Mouse (Mus musculus) kidney, postnatal 36 days (tissue): ENCODE measurements around the gene Mta1.

Source experiments
- DNase-seq, 2 experiments: peaks; one replicate each; pipeline ENCODE4 v3.0.0; 2021 to 2022; ENCODE audit warnings: mixed read lengths in 2 of 2

Gene Mta1

DNA sequence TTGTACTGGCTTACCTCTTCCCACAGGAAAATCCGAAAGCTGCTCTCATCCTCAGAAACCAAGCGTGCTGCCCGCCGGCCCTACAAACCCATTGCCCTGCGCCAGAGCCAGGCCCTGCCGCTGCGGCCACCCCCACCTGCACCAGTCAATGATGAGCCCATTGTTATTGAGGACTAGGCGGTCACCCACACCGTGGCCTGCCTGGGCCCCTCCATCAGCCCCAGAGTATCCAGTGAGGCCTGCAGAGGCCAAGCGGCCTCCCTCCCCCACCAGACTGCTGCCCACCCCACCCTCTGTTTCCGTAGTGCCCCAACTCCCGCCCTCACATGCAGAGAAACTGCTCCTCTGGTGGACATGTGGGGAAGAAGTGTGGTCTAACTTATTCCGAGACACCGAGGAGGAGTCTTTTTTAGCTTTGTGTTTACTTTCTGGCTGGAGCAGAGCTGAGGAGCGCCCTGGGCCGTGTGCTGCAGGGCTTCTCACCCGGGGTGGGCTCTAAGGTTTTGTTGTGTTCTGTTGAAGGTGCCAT, 38.5 kb downstream of the Mta1 start:
- no peak for DNase-seq

DNA sequence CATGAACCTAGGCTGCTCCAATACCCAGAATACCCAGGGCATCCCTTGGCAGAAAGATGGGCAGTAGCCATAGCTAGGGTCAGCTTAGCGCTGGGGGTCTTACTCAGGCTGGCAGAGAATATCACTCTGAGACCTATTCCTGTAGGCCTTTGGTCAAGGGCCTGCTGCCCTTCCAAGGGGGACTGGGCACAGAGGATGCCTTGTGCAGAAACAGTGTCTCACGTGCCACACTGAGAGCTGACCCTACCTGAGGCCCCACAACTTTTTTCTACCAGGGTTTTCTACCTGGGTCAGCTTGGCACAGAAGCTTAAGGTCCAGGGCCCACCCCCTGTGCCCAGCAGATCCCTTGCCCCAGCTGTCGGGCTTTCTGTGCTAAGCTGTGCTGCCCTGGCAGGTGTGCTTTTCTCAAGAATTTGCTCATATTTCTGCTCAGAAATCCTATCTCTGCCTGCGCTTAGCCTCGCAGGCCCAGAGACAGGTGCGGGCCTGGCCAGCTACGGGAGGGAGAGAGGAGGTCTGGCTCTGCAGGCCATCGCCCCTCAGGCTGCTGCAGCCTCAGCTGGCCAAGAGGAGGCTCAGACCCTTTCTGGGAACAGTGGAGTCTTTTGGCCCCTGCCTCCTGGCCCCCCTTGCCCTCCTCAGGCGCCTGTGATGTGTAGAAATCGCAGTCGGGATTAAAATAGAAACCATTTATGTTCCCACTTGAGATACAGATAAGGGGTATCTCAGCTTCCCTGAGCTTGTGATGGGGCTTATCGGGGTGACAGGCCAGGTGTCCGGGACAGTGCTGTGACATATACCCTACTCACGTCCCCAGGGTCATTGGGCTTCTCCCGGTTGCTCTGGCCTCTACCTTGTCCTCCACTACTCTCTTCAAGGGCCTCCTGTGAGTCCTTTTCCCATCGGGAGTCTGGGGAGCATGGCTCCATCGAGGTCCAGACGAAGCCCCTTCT, 39.5 kb downstream of the Mta1 start:
- no peak for DNase-seq

DNA sequence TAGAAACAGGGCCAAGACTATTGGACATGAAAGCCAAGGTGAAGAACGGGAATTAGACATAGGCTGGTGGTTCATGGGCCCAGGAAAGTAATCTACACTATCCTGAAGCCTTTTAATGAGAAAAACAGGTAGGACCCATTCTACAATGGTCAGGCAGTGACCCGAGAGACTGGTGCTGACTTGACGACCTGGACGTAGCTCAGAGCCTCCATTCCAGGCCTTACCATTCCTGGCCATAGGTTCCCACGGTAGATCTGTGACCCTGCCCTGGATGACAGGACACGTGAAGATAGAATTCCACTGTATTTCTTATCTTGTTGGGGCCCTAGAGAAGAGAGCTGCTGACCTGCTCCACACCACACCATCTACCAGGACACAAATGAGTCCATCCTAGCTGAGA, 40.2 kb downstream of the Mta1 start:
- DNase-seq: no peak

DNA sequence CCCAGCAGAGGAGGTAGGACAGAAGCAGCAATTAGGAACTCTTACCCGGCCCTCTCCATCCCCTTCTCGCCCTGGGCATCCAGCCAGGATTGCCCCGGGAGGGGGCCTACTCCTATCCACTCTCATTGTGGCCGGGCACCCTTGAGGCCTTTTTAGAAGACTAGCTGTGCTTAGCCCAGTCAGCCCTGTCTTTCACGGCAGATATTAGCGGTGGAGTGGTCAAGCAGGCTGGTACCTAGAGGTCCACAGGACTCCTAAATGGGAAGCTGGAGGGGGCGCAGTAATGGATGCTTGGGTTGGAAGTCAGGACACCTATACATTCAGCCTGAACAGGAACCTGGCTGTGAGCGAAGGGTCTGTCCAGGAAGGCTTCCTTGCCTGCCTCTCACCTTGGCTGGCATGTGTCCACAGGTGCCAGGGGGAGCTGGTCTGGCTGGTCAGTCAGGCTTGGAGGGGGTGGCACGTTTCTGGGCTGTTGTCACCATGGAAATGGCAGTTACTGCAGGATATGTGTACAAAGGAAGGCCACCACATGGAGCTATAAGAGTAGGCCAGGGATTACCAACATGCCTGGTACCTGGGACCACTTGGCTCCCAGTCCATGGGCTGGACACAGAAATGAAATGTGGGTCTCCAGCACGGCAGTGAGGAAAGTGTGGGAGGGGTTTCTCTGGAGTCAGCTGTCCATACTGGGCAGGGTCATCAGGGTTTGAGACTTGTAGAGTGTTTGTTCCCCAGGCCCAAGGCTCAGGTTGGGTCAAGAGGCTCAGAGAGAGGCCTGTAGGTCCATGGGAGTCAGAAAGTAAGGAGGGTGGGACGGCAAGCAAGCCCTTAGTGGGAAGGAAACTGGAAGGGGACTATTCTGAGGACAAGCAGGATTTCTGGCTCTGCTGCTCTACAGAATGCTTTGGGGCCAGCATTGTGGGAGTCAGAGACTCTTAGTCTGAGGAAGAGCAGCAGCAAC, 41.1 kb downstream of the Mta1 start:
- peak; percentile 58 to 66 for DNase-seq

DNA sequence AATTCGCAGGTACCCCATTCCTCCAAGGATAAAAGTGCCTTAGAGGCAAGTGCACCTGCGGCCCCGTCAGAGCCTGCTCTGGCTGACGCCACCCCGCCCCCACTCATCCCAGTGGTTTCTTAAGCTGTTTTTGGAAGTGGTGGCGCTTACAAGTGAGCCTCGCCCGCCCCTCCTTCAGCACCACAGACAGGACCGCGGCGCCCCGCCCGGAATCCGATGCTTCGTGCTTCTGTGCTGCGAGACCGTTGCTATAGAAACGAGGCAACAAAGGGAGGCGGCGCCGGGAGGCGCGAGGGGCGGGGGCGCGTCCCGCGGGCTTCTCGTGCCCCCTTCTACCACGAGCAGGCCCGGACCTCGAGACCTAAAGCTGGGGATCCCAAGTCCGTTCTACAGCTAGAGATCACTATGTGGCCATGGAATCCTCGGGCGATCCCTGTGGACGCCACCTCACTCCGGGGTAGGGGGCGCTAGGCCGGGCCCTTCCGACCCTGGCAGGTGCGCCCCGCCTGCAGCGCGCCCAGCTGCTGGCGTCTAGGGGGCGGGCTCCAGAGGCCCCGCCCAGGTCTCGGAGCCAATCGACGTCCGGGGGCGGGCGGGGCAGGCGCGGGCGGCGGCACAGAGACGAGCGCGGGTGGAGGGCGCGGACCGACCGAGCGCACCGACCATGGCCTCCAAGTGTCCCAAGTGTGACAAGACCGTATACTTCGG, 42.0 kb downstream of the Mta1 start, which contains the start of gene Crip2:
Gene Crip2 (plus strand): TSS at position 329 of the 708 bp plus-strand sequence.
- peak; percentile 91 to 93 for DNase-seq

DNA sequence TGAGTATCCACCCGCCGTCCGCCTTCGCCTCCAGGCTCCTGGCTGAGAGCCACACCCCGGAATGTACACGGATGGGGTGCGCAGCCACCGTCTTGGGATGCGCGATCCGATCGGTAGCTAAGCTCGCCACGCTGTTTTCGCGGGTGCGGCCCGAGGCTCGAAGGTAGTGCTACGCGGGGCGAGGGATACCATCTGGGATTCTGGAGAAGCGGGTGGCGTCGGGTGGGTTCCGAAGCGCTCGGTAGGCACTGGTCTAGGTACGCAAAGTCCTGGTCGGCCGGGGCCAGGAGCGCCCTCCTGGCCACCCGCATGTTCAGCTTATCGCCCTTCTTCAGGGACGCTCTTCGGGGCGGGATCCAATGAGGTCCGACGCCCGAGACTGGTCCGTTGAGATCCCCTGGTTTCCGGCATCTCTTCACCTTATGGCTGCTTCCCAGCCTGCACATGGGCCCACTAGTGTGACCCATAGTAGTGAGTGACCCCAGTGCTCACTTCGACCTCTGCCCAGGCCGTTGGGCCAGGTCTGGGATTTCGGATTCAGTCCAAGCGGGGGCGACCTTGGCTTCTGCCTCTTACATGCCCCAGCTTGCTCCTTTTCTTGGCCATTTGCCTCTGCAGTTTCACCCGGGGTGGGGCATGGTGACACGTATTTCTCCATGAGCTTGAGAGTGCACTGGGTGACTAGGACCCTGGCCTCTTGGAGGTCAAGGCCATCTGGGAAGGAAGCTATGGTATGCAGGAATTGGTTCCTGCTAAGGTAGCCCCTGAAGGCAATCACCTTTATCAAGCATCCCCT, 42.7 kb downstream of the Mta1 start:
- DNase-seq: peak; percentile 46 to 61

DNA sequence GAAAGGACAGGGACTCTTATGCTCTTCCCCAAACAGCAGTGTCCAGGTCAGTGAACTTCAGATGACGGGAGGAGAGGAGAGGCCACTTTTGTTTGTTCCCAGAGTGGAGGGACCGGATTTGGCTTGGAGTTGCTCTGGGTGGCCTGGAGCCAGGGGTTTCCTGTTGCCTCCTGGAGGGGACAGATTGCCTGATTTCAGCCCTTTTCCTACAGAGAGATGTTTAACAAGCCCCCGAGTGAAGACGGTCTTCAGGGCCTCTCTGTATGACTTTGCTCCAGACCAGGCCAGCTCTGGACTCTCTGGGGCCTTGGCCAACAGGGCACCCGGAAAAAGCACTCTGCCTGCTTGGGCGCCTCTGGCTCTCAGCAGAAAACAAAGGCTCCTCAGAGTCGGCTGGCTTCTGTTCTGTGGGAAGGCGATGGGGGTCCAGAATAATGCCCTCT, 43.5 kb downstream of the Mta1 start:
- DNase-seq: peak; percentile 74 to 80

DNA sequence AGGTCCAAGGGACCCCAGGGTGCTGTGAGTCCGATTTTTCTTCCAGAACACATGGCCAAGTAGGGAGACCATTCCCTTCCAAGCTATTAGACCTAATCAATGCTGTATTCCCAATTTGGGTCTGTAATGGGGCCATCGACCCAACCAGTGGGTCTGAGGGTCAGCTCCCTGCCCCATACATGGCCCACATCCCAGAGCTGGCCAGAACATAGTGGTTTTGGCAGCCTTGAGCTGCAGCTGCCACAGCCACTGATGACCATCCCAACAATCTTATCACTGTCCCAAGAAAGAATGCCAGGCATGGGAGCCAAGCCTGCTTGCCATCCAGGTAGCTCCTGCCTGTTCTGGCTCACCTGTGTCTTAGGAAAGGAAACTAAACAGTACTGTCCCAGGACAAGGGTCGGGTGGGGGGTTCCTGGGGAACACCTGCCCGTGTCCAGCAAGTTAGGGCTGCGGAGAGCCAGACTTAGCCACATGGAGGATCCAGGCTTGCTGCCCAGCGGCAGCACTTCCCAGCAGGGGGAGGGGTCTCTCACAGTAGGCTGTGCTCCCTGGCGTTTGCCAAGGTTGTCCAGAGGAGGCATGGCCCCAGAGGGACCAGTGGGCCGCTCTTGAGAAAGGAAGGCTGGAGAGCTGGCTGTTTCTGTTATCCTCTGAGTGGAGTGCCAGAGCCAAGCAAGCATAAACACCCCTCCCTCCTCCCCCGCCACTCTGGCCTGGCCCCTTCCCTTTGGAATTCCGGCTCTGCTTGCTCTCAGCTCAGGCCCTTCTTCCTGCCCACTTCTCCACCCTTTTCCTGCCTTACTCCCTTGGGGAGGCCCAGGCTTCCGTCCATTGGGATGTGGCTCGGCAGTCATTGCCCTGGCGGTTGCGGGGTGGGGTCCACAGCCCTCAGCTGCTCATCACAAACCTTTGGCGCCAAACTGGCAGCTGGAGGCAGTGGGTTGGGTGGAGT, 44.2 kb downstream of the Mta1 start:
- peak; percentile 86 to 90 for DNase-seq

DNA sequence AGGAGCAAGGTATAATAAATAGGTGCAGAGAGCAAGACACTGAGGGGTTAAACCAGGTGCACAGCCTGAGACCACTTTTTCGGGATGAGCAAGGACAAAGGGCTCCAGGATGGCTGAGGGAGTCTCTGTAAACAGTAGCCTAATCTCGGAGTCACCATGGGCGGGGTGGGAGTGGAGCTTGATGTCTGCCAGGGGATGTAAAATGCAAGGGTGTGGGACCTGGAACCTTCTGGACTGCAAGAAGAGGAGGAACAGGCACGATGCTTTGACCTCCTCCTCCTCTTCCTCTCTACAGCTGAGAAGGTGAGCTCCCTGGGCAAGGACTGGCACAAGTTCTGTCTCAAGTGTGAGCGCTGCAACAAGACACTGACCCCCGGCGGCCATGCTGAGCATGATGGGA, 45.1 kb downstream of the Mta1 start:
- peak; percentile 25 to 34 for DNase-seq

DNA sequence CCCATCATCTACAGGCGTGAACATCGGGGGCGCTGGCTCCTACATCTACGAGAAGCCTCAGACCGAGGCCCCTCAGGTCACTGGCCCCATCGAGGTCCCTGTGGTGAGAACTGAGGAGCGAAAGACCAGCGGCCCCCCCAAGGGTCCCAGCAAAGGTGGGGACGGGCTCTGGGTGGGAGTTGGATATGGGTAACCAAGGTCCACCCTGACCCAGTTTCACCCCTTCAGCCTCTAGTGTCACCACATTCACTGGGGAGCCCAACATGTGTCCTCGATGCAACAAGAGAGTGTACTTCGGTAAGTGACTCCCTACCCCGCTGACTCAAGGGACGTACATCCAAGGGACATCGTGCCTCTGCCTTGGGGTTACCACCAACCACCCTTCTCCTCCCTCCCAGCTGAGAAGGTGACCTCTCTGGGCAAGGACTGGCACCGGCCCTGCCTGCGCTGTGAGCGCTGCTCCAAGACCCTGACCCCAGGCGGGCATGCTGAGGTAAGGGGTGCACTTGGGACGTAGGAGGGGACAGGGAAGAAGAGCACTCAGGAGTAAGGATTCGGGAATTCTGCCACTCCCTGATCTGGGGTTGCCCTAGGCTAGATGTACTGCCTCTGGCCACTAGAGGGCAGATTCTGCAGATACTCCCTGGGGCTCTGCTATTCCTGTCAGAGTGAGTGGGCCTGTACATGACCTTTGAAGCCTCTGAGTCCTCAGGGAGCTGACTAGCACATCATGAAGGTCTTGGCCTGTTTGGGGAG, 46.1 kb downstream of the Mta1 start:
- peak; percentile 54 to 72 for DNase-seq

DNA sequence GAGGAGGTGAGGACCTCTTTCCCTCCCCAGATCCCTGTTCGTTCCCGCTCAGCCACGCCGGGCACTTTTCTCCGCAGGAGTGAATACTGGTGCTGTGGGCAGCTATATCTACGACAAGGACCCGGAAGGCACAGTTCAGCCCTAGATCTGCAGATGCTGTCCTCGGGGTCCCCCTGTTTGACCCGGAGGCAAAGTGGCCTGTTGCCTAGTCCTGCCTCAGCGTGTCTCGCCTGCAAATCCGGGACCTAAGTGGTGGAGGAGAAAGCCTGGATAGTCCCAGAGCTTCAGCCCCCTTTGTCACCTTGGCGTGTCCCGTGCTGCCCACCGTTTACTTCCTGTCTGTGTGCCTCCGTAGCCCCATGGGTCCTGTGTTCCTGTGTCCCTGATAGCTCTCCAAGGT, 46.8 kb downstream of the Mta1 start:
- DNase-seq: no peak

DNA sequence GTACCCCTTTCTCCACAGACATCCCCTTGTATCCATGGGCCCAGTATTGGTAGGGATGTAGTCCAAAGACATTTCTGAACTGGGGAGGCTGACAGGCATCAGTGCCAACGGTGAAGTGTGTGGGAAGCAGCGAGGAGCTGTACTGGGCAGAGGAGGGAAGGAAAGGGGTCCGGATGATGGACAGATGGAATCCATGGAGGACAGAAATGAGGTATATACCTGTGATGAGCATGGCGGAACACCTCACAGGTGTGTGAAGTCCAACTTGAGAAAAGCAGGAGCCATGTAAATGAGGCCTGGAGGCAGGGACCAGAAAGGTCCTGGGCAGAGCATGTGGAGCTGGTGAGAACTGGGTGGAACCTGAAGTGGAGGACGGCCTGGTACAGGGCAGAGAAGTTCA, 47.5 kb downstream of the Mta1 start:
- no peak for DNase-seq

DNA sequence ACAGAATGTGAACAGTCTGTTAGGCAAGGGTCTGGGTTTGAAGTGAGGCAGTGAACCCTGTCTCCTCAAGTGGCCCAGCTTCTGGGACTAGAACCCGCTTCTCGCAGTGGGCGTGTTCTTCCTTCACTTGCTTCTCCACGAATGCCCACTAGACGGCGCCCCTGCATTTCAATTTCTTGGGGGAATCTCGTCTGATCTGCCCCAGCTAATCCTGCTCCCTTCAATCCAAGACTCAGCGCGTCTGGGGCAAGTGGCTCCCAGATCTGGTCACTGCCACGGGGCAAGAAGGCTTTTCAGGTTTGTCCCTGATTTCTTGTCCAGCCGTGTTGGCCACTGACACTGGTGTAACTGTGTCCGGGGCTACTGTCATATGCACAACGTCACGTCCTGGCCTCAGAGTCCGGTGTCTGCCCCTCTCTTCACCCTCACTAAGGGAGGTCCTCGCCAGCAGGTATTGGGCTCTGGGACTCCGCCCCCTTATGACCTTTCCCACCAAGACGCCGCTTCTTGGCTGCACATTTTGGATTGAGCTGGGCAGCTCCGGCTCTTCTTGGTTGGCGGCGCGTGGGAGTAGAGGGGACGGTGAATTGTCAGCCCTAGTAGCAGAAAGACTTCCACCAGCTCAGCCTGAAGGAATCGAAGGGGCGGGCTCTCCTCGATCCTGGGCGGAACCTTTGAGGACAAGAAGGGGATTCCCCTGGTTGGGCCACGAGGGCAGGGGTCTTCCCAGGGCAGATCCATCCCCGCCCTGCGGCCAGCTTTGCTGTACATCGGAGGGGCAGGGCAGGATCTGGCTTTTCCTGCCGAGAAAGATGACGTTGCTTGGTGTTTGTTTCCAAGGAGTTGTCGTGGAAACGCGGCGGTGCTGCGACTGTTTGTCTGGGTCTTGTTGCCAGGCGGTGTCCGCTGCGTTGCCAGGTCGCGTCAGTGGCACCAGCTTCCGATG, 48.3 kb downstream of the Mta1 start, which contains the start of gene Crip1:
Gene Crip1 (plus strand): TSS at position 205 of the 946 bp plus-strand sequence.
- DNase-seq: peak; percentile 77 to 91

DNA sequence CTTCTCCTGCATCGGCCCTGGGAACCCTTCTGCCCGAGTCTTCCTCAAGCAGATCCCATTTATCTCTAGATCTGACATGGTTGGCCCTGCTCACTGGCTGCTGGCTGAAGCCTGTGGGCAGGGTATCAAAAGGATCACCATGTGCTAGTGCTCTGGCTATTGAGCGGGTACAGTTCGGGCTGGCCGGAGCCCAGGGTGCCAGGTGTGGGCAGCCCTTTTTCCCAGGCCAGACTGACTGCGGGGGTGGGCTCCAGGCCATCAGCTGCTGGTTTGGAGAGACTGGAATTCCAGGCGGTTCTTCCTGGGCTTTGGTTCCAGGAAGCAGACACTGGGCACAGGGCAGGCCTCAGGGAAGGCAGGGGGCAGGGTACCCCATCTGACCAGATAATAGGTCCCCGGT, 49.4 kb downstream of the Mta1 start:
- peak in 1 of 2 experiments; percentile 24 for DNase-seq

DNA sequence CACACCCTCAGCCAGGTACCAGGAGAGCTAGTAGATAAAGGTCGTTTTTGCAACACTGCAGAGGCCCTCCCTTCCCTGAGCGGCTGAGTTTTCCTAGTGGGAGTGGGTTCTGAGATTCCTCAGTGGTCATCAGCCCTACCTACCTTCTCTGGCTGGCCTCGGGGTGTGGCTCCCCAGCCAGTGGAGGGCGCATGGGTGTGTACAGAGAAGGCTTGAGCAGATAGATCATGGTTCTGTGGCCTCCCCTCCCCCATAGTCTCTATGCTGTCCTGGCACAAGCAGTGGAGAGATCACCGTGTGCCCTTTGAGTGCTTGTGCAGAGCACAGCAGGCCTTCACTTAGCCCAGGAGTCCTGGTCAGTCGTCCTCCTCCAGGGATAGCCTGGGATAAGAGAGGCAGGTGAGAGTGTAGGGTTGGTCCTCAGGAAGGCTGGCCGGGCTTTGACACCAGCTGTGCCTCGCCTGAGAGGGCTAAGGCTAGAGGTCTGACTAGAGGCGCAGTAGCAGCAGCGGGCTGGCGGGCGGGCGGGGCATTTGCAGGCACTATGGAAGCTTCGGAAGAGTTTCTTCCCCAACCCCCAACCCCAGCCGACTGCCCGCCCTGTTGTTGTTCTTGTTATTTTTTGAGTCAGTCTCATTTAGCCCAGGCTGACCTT, 50.4 kb downstream of the Mta1 start:
- peak; percentile 34 to 60 for DNase-seq

DNA sequence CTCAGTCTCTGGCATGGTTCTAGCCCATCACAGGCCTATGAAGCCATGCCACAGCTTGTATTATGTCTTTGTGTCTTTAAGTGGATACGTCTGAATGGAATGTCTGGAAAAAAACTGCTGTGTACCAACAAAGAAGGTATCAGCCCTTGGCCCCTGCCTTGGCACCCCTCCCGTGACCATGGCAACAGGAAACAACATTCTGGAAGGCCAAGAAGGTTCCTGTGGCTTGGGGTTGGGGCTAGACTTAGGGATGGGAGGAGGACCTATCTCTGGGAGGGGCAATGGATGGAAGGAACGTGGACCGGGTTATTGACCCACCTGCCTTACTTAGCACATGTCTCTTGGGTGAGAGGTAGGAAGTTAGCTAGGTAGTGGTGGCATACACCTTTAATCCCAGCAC, 51.3 kb downstream of the Mta1 start:
- DNase-seq: peak; percentile 43 to 60

DNA sequence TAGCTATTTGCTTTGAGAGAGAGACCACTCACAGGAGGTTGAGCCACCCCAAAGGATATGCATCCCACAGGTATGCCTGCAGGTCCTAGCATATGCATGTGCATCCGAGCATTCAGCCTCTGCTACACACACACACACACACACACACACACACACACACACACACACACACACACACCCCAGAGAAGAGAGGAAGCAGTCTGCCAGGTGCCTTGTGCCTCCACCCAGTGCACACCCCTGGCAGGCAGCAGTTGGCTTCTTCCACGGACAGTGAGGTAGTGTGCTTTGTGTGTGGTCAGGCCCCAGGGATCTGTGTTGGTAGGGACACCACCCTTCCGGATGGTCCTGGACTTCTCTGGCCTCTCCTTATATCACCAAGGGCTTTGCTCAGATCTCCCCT, 51.8 kb downstream of the Mta1 start:
- DNase-seq: no peak

DNA sequence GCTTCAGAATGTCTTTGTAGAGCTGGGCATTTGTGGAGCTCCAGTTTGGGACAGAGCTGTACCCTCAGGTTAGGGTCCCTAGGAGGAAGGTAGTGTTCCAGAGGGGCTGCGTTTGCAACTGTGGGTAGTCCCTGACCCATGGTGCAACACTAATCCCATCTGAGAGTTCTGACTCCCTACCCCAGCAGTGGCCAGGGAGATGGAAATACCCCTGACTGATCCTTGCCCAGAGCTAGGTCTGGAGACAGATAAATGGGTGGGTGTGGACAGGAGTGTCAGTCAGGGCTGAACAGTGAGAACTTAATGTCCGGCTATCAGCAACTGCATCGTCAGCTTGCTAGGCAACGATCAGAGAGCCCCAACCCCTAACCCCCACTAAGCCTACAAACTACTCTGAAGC, 52.5 kb downstream of the Mta1 start:
- no peak for DNase-seq
